Mouse (Mus musculus): ENCODE measurements around the gene H2-Q6. TPM values are rescaled to one million over a fixed set of nuclear protein-coding genes. Genes with fewer than 3 reads are reported as not detected.

H2-Q6 gene
- polyA plus RNA-seq (2017; shearing (Covaris generic)): 973 TPM

GRCm38 (mm10) chr17:35424624-35425416, at the start of gene H2-Q6:
H2-Q6 (plus strand) TSS chr17:35424850.

DNA sequence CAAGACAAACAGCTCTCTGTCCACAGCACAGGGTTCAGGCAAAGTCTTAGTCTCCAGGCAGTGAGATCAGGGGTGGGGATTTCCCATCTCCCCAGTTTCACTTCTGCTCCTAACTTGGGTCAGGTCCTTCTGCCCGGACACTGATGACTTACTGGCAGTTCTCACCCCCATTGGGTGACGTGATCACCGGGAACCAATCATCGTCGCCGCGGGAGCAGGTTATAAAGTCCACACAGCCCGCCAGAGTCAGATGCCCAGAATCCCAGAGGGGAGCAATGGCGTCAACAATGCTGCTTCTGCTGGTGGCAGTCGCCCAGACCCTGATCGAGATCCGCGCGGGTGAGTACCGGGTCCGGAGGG, 45.3 kb upstream of the H2-Q6 start, which contains the start of gene H2-Q4:
H2-Q4 (plus strand) TSS at position 249 of the 360 bp plus-strand sequence.

DNA sequence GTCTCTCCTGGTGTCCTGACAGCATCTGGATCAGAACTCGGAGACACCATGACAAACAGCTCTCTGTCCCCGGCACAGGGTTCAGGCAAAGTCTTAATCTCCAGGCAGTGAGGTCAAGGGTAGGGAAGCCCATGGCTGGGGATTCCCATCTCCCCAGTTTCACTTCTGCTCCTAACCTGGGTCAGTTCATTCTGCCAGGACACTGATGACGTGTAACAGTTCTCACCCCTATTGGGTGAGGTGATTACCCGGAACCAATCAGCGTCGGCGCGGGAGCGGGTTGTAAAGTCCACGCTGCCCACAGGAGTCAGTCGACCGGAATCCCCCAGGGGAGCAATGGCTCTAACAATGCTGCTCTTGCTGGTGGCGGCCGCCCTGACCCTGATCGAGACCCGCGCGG, 14.2 kb downstream of the H2-Q6 start, which contains the start of gene H2-Q7:
H2-Q7 (plus strand) TSS at position 271 of the 400 bp plus-strand sequence.

DNA sequence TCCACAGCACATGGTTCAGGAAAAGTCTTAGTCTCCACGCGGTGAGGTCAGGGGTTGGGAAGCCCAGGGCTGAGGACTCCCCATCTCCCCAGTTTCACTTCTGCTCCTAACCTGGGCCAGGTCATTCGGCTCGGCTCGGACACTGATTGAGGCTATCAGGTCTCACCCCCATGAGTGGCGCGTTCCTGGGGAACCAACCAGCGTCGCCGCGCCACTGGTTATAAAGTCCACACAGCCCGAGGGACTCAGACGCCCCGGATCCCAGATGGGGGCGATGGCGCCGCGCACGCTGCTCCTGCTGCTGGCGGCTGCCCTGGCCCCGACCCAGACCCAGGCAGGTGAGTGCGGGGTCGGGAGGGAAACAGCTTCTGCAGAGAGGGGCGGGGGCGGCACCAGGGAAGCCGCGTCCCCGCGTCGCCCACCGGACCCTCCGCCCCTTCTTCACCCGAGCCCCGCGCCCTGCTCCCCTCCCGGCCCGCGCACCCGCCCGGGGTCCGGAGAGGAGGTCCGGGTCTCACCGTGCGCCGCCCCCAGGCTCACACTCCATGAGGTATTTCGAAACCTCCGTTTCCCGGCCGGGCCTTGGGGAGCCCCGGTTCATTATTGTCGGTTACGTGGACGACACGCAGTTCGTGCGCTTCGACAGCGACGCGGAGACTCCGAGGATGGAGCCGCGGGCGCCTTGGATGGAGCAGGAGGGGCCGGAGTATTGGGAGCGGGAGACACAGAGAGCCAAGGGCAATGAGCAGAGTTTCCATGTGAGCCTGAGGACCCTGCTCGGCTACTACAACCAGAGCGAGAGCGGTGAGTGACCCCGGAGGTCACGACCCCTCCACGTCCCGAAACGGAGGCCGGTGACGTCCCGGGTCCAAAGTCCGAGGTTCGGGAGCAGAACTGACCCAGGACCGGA, 45.4 kb downstream of the H2-Q6 start, which contains the start of gene H2-Q10:
H2-Q10 (plus strand) TSS at position 248 of the 910 bp plus-strand sequence.

Other genes with a start within 250 kb of the H2-Q6 start
- gene Aif1, start 248.8 kb upstream of the H2-Q6 start, polyA plus RNA-seq (2017; shearing (Covaris generic)): 4.8 TPM
- gene Lst1, start 236.4 kb upstream of the H2-Q6 start, polyA plus RNA-seq (2017; shearing (Covaris generic)): 9.6 TPM
- 1,484 TPM for gene Ltb, start 230.4 kb upstream of the H2-Q6 start, polyA plus RNA-seq (2017; shearing (Covaris generic))
- gene Tnf, start 222.8 kb upstream of the H2-Q6 start, polyA plus RNA-seq (2017; shearing (Covaris generic)): 56.7 TPM
- gene Lta, start 219.5 kb upstream of the H2-Q6 start, polyA plus RNA-seq (2017; shearing (Covaris generic)): 152 TPM
- 1.6 TPM for gene Gm16181, start 204.0 kb upstream of the H2-Q6 start, polyA plus RNA-seq (2017; shearing (Covaris generic))
- 6.4 TPM for gene Atp6v1g2, start 191.2 kb upstream of the H2-Q6 start, polyA plus RNA-seq (2017; shearing (Covaris generic))
- 16.8 TPM for gene Nfkbil1, start 189.1 kb upstream of the H2-Q6 start, polyA plus RNA-seq (2017; shearing (Covaris generic))
- 296 TPM for gene Ddx39b, start 183.1 kb upstream of the H2-Q6 start, polyA plus RNA-seq (2017; shearing (Covaris generic))
- gene H2-D1, start 162.1 kb upstream of the H2-Q6 start, polyA plus RNA-seq (2017; shearing (Covaris generic)): 6,634 TPM
- gene H2-Q1, start 104.4 kb upstream of the H2-Q6 start, polyA plus RNA-seq (2017; shearing (Covaris generic)): 0.20 TPM
- 21.3 TPM for gene H2-Q2, start 82.6 kb upstream of the H2-Q6 start, polyA plus RNA-seq (2017; shearing (Covaris generic))
- 49.6 TPM for gene H2-Q4, start 45.2 kb upstream of the H2-Q6 start, polyA plus RNA-seq (2017; shearing (Covaris generic))
- gene H2-Q7, start 14.3 kb downstream of the H2-Q6 start, polyA plus RNA-seq (2017; shearing (Covaris generic)): 2,993 TPM
- gene H2-Q10, start 45.2 kb downstream of the H2-Q6 start, polyA plus RNA-seq (2017; shearing (Covaris generic)): 30.2 TPM
- gene Pou5f1, start 81.2 kb downstream of the H2-Q6 start, polyA plus RNA-seq (2017; shearing (Covaris generic)): not detected
- 21.5 TPM for gene Tcf19, start 92.0 kb downstream of the H2-Q6 start, polyA plus RNA-seq (2017; shearing (Covaris generic))
- gene Cchcr1, start 92.2 kb downstream of the H2-Q6 start, polyA plus RNA-seq (2017; shearing (Covaris generic)): 17.8 TPM
- not detected for gene Psors1c2, start 108.4 kb downstream of the H2-Q6 start, polyA plus RNA-seq (2017; shearing (Covaris generic))
- gene Cdsn, start 127.3 kb downstream of the H2-Q6 start, polyA plus RNA-seq (2017; shearing (Covaris generic)): not detected
- not detected for gene 2300002M23Rik, start 142.6 kb downstream of the H2-Q6 start, polyA plus RNA-seq (2017; shearing (Covaris generic))
- not detected for gene Sfta2, start 176.7 kb downstream of the H2-Q6 start, polyA plus RNA-seq (2017; shearing (Covaris generic))
- gene Gm9573, start 201.8 kb downstream of the H2-Q6 start, polyA plus RNA-seq (2017; shearing (Covaris generic)): not detected
- gene Mucl3, start 218.8 kb downstream of the H2-Q6 start, polyA plus RNA-seq (2017; shearing (Covaris generic)): 0.21 TPM
- gene Vars2, start 242.7 kb downstream of the H2-Q6 start, polyA plus RNA-seq (2017; shearing (Covaris generic)): 35.4 TPM
- gene Gtf2h4, start 248.9 kb downstream of the H2-Q6 start, polyA plus RNA-seq (2017; shearing (Covaris generic)): 29.3 TPM

Data from activated CD4-positive, CD25-positive, alpha-beta regulatory T cell, adult 9 weeks (primary cell).